Mouse (Mus musculus): ENCODE data around the gene Xkr7.

The Xkr7 gene

DNA sequence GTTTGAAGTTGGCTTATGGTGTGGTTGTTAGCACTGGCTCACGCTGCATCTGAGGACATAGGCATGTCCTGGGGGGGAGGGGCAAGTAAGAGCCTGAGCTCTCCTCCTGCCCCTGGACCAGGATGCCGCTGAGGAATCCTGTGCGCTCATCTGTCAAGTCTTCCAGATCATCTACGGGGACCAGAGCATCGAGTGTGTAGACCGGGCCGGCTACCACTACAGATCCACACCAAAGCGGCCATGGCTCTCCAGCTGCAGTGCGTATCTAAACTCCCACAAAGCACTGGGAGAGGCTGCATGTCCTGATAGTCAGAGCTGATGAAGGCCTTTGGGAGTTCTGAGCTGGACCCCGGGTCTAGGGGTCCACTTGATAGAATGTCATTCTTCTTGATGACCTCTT, 43.0 kb downstream of the Xkr7 start:
- DNase-seq: peak; percentile 86

DNA sequence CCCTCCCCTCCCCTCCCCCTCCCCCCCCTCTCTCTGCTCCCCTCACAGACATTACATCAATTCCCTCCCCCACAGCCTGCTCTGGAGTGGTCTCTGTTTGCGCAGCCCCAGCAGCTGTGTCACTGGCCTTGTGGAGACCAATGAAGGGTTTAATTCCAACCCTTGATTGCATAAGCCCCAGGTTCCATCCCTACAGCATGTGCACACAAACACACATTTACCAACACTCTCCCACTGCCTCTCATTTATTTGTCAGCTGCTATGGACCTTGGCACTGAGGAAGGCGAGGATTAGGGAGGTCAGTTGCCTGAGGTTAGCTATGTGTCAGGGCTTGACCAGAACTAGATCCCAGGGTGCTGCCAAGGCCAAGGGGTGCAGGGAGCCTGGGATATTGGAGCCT, 44.3 kb downstream of the Xkr7 start:
- DNase-seq: peak; percentile 74

DNA sequence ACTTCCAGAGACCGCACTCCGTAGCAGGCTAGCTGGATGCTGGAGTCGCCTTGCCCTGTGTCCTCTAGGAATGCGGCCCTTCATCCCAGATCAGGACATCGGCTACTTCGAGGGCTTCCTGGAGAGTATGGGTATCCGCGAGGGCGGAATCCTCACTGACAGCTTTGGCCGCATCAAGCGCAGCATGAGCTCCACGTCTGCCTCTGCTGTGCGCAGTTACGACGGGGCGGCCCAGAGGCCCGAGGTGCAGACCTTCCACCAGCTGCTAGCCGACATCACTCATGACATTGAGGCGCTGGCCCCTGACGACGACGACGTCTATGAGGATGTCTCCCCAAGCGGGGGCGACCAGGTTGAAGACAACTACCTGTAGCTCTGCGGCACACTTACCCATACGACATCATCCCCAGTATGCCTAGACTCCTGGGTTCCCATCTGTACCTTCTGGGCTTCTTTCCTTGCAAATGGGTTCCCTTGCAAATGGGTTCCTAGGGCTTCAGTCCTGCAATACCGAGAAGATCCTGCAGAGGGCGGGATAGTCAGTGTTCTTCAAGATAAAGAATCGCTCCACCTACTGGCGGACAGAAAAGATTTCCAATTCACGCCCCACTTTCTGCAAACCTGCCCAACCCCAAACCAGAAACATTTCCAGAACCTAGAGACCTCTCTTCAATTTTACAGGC, 49.3 kb downstream of the Xkr7 start:
- DNase-seq: peak; percentile 92

DNA sequence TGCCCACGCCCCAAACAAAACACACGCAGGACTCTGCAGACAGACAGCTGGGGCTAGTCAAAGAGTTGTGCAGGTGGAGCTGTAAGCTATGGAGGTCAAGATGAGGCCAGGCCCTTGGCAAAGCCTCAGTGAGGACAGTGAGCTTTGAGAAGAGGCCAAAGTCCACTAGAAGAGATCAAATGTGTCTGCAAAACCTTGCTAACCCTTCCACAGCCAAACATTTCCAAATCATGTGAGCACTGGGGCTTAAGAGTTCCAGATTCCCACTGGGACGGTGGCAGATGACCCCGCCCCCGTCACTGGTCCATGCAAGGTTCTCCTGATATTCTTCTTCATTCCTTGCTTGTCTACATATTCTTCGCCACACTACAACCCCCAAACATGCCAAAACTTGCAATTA, 50.2 kb downstream of the Xkr7 start:
- DNase-seq: peak; percentile 87

- peak; percentile 79 for DNase-seq
These were observed 51.6 kb downstream of the Xkr7 start for GRCm38 (mm10) chr2:153083275-153083674.

- peak; percentile 87 for DNase-seq
These were observed 52.2 kb downstream of the Xkr7 start for GRCm38 (mm10) chr2:153083824-153084223.

DNA sequence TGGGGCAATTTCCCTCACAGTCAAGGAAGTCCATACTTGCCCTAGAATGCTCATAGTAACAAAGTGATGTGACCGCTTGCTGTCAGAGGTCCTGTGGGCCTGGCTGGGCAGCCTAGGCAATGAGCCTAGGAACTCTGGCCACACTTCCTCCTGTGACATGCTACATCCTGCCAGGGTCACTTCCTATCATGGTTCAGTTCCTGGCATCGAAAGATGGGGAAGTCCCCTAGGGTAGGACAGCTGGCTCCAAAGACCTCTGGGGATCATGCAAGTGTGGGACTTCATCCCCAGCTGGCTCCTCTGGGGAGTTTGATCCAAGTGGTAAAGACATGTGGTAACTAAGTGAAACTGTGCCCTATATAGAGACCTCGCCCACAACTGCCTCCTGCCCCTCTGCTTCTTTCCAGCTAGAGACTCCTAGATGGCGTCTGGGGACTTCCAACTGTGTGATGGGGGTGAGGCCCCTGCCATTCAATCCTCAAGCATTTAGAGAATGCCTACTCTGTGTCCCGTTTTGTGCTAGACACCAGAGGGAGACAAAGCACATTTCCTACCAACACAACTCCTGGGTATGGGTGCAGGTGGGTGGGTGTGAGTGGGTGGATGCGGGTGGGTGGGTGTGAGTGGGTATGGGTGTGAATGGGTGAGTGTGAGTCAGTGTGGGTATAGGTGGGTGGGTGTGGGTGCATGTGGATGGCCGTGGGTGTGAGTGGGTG, 52.8 kb downstream of the Xkr7 start:
- peak; percentile 98 for DNase-seq

- DNase-seq: peak; percentile 74
These were observed 53.9 kb downstream of the Xkr7 start for GRCm38 (mm10) chr2:153085556-153085955.

GRCm38 (mm10) chr2:153086166-153086565, 54.5 kb downstream of the Xkr7 start:
- peak; percentile 74 for DNase-seq

GRCm38 (mm10) chr2:153087091-153087490, 55.4 kb downstream of the Xkr7 start:
- DNase-seq: peak; percentile 64

- peak; percentile 64 for DNase-seq
These were observed 57.7 kb downstream of the Xkr7 start for GRCm38 (mm10) chr2:153089316-153089715.

DNA sequence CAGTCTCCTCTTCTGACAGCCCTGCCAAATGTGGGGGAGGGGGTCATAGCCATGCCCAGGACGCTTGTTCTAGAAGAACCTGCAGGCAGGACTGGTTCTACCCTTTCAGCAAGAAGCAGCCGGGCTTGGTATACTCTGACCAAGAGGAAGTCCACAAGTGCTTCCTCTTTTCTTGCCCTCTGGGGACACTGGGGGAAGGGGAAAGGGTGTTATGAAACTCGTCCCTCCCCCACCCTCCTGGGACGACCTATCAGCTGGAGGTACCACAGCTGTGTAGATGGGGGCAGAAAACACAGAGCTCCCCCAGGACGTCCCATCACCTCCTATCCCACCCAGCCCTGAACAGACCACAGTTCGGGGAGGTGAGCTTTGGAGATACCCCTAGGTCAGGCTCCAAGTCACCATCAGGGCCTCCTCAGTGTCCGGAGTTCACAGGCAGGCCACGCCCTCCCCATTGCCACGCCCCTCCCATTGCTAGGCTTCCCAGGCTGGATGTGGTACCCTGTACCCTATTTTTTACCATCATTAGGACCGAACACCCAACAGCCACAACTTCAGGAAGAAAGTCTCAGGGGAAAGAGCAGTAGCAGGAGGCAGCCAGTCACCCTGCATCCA, 59.0 kb downstream of the Xkr7 start:
- peak; percentile 98 for DNase-seq

Measured in heart, adult 11 months (tissue).